Mouse (Mus musculus): ENCODE results near the gene Camsap2. TPM values are rescaled to one million over a fixed set of nuclear protein-coding genes. Genes with fewer than 3 reads are reported as not detected.

Camsap2 gene
- polyA plus RNA-seq, 1 experiment, result 0.96 TPM

DNA sequence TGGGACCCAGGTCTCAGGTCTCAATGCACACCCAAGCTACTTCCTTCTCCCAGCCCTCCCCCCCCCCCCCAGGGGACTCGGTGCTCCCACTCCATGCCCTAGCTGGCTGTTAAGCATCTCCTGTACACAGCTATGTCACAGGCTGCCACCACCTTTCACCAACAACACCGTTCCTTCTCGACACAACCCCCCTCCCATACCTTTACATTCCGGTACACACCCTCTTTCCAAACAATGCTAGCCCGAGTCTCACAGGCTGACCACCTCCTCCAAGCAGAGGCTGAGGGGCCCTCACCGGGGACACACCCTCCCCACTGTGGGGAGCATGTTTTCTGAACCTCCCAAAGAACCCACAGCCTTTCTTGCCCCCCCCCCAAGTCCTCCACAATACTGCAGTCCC, 114.3 kb downstream of the Camsap2 start:
- Histone ChIP-seq H3K4me3 (replicated peaks) (no peak overlapping the region), H3K36me3 (replicated peaks; ENCODE audit: low read length) (no peaks in the 10 kb centered on the region), H3K27me3 (replicated peaks) (peaks cover 99% of the 10 kb centered on the region), H3K4me1 (peaks cover 23% of the 10 kb centered on the region), H3K9me3 (no peaks in the 10 kb centered on the region)
- no peak for TF ChIP-seq GATA1 (IDR thresholded peaks at IDR 0.05; ENCODE audit: borderline replicate concordance, low read length)
- no peak for TF ChIP-seq FLI1 (IDR thresholded peaks at IDR 0.05; ENCODE audit: low read length)

DNA sequence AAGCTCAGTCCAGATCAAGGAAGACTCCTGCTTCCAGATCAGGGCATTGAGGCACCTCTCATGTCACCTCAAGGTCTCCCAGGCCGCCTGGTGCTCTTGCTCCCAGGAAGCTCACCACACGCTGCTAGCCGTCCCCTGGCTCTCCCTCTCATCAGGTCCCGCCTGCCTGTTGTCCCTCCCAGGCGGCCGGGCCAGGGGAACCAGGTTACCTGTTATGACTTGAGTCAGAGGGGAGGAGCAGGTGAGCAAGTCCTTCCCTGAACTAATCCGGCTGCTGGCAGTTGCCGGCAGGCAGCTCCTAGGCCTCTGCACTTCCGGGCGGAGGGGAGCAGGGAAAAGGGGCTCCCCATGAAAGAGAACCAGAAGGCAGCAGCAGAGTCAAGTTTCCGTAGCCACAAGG, 115.7 kb downstream of the Camsap2 start:
- Histone ChIP-seq H3K9me3 (no peaks in the 10 kb centered on the region), H3K4me1 (peaks cover 23% of the 10 kb centered on the region), H3K36me3 (replicated peaks; ENCODE audit: low read length) (no peaks in the 10 kb centered on the region), H3K27me3 (replicated peaks) (peaks cover 99% of the 10 kb centered on the region), H3K4me3 (replicated peaks) (no peak overlapping the region)
- TF ChIP-seq FLI1 (IDR thresholded peaks at IDR 0.05; ENCODE audit: low read length), result no peak
- no peak for TF ChIP-seq GATA1 (IDR thresholded peaks at IDR 0.05; ENCODE audit: borderline replicate concordance, low read length)

DNA sequence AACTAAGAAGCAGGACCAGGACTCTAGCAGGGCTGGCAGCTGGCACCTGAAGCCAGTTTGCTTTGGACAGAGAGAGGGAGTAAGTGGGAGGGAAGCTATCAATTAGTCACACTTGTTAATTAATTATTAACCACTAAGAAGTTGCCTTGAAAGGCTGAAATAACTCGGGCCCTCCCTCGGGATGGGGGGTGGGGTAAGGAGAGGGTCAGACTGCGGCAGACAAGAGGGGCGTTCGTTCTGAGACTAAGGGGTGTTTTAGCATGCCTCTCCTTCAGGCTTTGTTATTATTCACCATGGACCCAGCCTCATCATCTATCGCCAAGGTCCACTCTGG, 116.9 kb downstream of the Camsap2 start:
- Histone ChIP-seq H3K36me3 (replicated peaks; ENCODE audit: low read length) (no peaks in the 10 kb centered on the region), H3K9me3 (no peaks in the 10 kb centered on the region), H3K4me1 (peaks cover 15% of the 10 kb centered on the region), H3K27me3 (replicated peaks) (peaks cover 99% of the 10 kb centered on the region), H3K4me3 (replicated peaks) (no peak overlapping the region)
- TF ChIP-seq FLI1 (IDR thresholded peaks at IDR 0.05; ENCODE audit: low read length), result no peak
- no peak for TF ChIP-seq GATA1 (IDR thresholded peaks at IDR 0.05; ENCODE audit: borderline replicate concordance, low read length)

GRCm38 (mm10) chr1:136228328-136229039, 117.4 kb downstream of the Camsap2 start:
- H3K36me3 ChIP-seq (replicated peaks; ENCODE audit: low read length), result no peaks in the 10 kb centered on the region
- H3K9me3 ChIP-seq, result no peaks in the 10 kb centered on the region
- TF ChIP-seq FLI1 (IDR thresholded peaks at IDR 0.05; ENCODE audit: low read length) (no peak), GATA1 (IDR thresholded peaks at IDR 0.05; ENCODE audit: borderline replicate concordance, low read length) (no peak)
- peaks cover 99% of the 10 kb centered on the region for H3K27me3 ChIP-seq (replicated peaks)
- H3K4me1 ChIP-seq, result peaks cover 10% of the 10 kb centered on the region
- no peak overlapping the region for H3K4me3 ChIP-seq (replicated peaks)

DNA sequence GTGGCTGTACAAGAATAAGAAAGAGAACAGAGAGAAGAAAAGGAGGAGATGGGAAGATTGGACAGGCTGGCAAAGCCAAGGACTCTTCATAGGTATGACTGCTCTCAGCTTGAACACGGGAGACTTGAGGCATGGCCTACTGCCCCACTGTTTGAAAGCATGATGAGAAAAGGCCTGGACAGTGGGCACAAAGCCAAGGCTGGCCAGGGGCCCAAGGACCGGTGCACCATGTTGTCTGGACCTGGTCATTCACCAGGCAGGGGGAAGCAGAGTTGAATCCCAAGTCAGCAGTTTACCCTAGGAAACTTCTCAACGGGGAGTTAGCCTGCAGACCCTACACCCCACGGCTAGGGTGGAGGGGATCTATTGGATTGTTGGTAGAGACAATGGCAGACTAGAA, 118.0 kb downstream of the Camsap2 start:
- no peak overlapping the region for H3K4me3 ChIP-seq (replicated peaks)
- no peak for TF ChIP-seq GATA1 (IDR thresholded peaks at IDR 0.05; ENCODE audit: borderline replicate concordance, low read length)
- no peak for TF ChIP-seq FLI1 (IDR thresholded peaks at IDR 0.05; ENCODE audit: low read length)
- peaks cover 97% of the 10 kb centered on the region for H3K27me3 ChIP-seq (replicated peaks)
- no peaks in the 10 kb centered on the region for H3K9me3 ChIP-seq
- H3K36me3 ChIP-seq (replicated peaks; ENCODE audit: low read length), result no peaks in the 10 kb centered on the region
- H3K4me1 ChIP-seq, result peaks cover 10% of the 10 kb centered on the region

- TF ChIP-seq FLI1 (IDR thresholded peaks at IDR 0.05; ENCODE audit: low read length), result no peak
- TF ChIP-seq GATA1 (IDR thresholded peaks at IDR 0.05; ENCODE audit: borderline replicate concordance, low read length), result no peak
- Histone ChIP-seq H3K36me3 (replicated peaks; ENCODE audit: low read length) (no peaks in the 10 kb centered on the region), H3K9me3 (no peaks in the 10 kb centered on the region), H3K4me3 (replicated peaks) (no peak overlapping the region), H3K4me1 (peaks cover 10% of the 10 kb centered on the region), H3K27me3 (replicated peaks) (peaks cover 96% of the 10 kb centered on the region)
Measured at GRCm38 (mm10) chr1:136226626-136227025, 119.3 kb downstream of the Camsap2 start.

DNA sequence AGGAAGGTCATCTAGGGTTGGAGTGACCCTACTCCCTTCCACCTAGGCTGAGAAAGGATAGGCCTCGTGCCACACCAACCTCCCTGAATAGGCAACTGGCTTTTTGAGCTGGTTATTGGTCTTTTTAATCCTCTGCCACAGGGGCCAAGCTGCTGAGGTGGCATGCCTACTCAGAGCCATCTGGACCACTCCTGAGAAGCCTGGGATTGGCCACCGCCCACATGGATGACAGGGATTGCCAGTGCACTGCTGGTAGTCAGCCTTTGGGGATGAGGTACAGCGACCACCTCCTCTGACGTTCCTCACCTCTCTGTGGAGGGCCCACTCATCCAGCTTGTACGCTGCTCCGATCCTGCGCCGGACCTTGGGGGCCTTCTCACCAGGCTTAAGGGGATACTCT, 120.1 kb downstream of the Camsap2 start:
- H3K27me3 ChIP-seq (replicated peaks), result peaks cover 96% of the 10 kb centered on the region
- peaks cover 10% of the 10 kb centered on the region for H3K4me1 ChIP-seq
- TF ChIP-seq FLI1 (IDR thresholded peaks at IDR 0.05; ENCODE audit: low read length), result no peak
- TF ChIP-seq GATA1 (IDR thresholded peaks at IDR 0.05; ENCODE audit: borderline replicate concordance, low read length), result no peak
- H3K36me3 ChIP-seq (replicated peaks; ENCODE audit: low read length), result no peaks in the 10 kb centered on the region
- no peaks in the 10 kb centered on the region for H3K9me3 ChIP-seq
- no peak overlapping the region for H3K4me3 ChIP-seq (replicated peaks)

DNA sequence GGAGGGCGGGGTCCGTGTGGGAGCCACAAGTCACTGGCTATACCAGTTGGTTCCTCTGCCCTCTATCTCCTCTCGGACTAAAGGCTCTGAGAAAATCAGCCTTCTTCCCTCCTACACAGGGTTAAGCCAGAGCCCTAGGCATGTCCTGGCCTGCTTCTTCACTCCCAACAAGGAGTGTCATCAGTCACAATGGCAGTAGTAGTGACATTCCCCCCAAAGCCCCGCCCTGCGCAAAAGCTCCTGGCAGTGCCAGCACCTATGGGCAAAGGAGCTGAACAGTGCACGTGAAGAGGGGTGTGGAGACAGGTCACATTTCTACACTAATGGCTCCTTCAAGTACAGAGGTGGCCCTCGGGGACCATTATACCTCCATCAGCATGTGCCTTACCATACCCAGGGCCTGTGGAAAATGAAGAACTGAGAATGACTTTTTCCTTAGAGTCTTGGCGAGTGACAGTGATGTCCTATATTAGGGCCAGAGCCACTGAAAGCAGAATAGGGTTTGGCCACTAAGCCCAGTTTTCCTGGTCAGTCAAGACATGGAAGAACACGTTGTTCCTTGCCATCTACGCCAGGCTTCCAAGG, 122.1 kb downstream of the Camsap2 start:
- Histone ChIP-seq H3K4me3 (replicated peaks) (no peak overlapping the region), H3K36me3 (replicated peaks; ENCODE audit: low read length) (no peaks in the 10 kb centered on the region), H3K4me1 (peaks cover 8% of the 10 kb centered on the region), H3K27me3 (replicated peaks) (peaks cover 93% of the 10 kb centered on the region), H3K9me3 (no peaks in the 10 kb centered on the region)
- TF ChIP-seq FLI1 (IDR thresholded peaks at IDR 0.05; ENCODE audit: low read length) (no peak), GATA1 (IDR thresholded peaks at IDR 0.05; ENCODE audit: borderline replicate concordance, low read length) (no peak)

GRCm38 (mm10) chr1:136222386-136222785, 123.5 kb downstream of the Camsap2 start:
- H3K36me3 ChIP-seq (replicated peaks; ENCODE audit: low read length), result no peaks in the 10 kb centered on the region
- peaks cover 88% of the 10 kb centered on the region for H3K27me3 ChIP-seq (replicated peaks)
- no peak overlapping the region for H3K4me3 ChIP-seq (replicated peaks)
- 0 out of 2 replicates have a peak, but pooled peaks cover 3% of the 10 kb centered on the region for H3K4me1 ChIP-seq
- no peaks in the 10 kb centered on the region for H3K9me3 ChIP-seq
- no peak for TF ChIP-seq FLI1 (IDR thresholded peaks at IDR 0.05; ENCODE audit: low read length)
- no peak for TF ChIP-seq GATA1 (IDR thresholded peaks at IDR 0.05; ENCODE audit: borderline replicate concordance, low read length)

- TF ChIP-seq FLI1 (IDR thresholded peaks at IDR 0.05; ENCODE audit: low read length) (no peak), GATA1 (IDR thresholded peaks at IDR 0.05; ENCODE audit: borderline replicate concordance, low read length) (no peak)
- no peaks in the 10 kb centered on the region for H3K9me3 ChIP-seq
- H3K27me3 ChIP-seq (replicated peaks), result peaks cover 75% of the 10 kb centered on the region
- no peaks in the 10 kb centered on the region for H3K36me3 ChIP-seq (replicated peaks; ENCODE audit: low read length)
- H3K4me3 ChIP-seq (replicated peaks), result no peak overlapping the region
- 0 out of 2 replicates have a peak, but pooled peaks cover 3% of the 10 kb centered on the region for H3K4me1 ChIP-seq
Measured at GRCm38 (mm10) chr1:136220037-136220871, 125.7 kb downstream of the Camsap2 start.

Other genes with a start within 250 kb of the Camsap2 start
- 8.3 and 9.3 TPM in 2 replicates for gene Kif21b, start 214.7 kb downstream of the Camsap2 start, polyA plus RNA-seq (2012; ENCODE audit: insufficient read depth, low replicate concordance)
- not detected in 2 replicates for gene Mroh3, start 133.3 kb downstream of the Camsap2 start, polyA plus RNA-seq (2012; ENCODE audit: insufficient read depth, low replicate concordance)
- gene Inava, start 111.8 kb downstream of the Camsap2 start, polyA plus RNA-seq (2012; ENCODE audit: insufficient read depth, low replicate concordance), result not detected in 2 replicates
- gene Gpr25, start 85.2 kb downstream of the Camsap2 start, polyA plus RNA-seq (2012; ENCODE audit: insufficient read depth, low replicate concordance), result not detected in 2 replicates
- 0.88 TPM in 1 of 2 replicates, not detected in the other for gene Ddx59, start 69.2 kb upstream of the Camsap2 start, polyA plus RNA-seq (2012; ENCODE audit: insufficient read depth, low replicate concordance)
- 0.32 and 0.73 TPM in 2 replicates for gene Kif14, start 120.2 kb upstream of the Camsap2 start, polyA plus RNA-seq (2012; ENCODE audit: insufficient read depth, low replicate concordance)

Data from megakaryocyte, embryonic 14.5 days (primary cell).